ENCODE assay signal across 8 mouse cellular contexts in genomic region chr9:37177107-37177506, GRCm38 (mm10). TPM values are rescaled to one million over a fixed set of nuclear protein-coding genes. Genes with fewer than 3 reads are reported as not detected.
DNase-seq lines count a peak whose midpoint lies in the region; ATAC-seq lines count a peak whose summit lies in the region.

No protein-coding gene starts in this region.

- peak; percentile 20 for DNase-seq in cerebellum, adult 11 months
- DNase-seq in cerebellum, adult 9-11 months: peak; percentile 33
- DNase-seq in frontal cortex, postnatal 10 days (ENCODE audit: low spot score in 2 of 2): peak; percentile 73 to 77
- DNase-seq in hindlimb bud, embryonic 11.5 days (ENCODE audit: extremely low spot score, low read depth, low spot score): peak; percentile 28
- peak; percentile 81 to 87 for DNase-seq in left cerebral cortex, postnatal 14 days (ENCODE audit: low spot score in 2 of 2)
- DNase-seq in spleen, adult 18-20 months: peak; percentile 12 to 52

- no peak for ATAC-seq in cerebellum, adult (ENCODE audit: insufficient number of reproducible peaks, low FRiP score, low TSS enrichment)
- ATAC-seq in midbrain, embryonic 15.5 days (replicated peaks): peak; percentile 49; the same call in 1 of the 2 replicates

- no peak overlapping the region for H3K9ac ChIP-seq in midbrain, embryonic 15.5 days

- peak overlapping the region; percentile 60; the same call in 1 of the 2 replicates for H3K27ac ChIP-seq in midbrain, embryonic 15.5 days

- under 1% methylated on average over 5 of the region's 5 CpGs for WGBS in midbrain, embryonic 15.5 days

- no peaks in the 10 kb centered on the region for H3K9me3 ChIP-seq in midbrain, embryonic 15.5 days

- no peak overlapping the region for H3K4me3 ChIP-seq in midbrain, embryonic 15.5 days

- no peaks in the 10 kb centered on the region for H3K27me3 ChIP-seq in midbrain, embryonic 15.5 days (replicated peaks)

- no peaks in the 10 kb centered on the region for H3K36me3 ChIP-seq in midbrain, embryonic 15.5 days (replicated peaks)

- H3K4me1 ChIP-seq in midbrain, embryonic 15.5 days: peaks cover 47% of the 10 kb centered on the region

- intact Hi-C loops in left cerebral cortex, postnatal 14 days (cut with DNase I): loop anchor here (1.0 to 5.0 kb wide), 4 partner anchors 44 to 170 kb away; partner anchors contain the start of gene Ccdc15

- no peak overlapping the region for H3K4me2 ChIP-seq in midbrain, embryonic 15.5 days

RNA-seq across cellular contexts. Expression of gene Pknox2, which starts 29.9 kb away (rescaled TPM):
- 10 to 100 TPM; 77.8 to 78.8 TPM for total RNA-seq in left cerebral cortex, postnatal 14 days (2021)
- 31.6 and 35.0 TPM in 2 replicates for polyA plus RNA-seq in midbrain, embryonic 15.5 days (2015; fragmentation: Nextera tagmentation; extraction: Ambion mirVana)

RNA-seq across cellular contexts. Expression of gene Tmem218, which starts 30.9 kb away (rescaled TPM):
- total RNA-seq in left cerebral cortex, postnatal 14 days (2021): 10 to 100 TPM; 10.1 to 11.8 TPM
- 8.7 and 9.0 TPM in 2 replicates for polyA plus RNA-seq in midbrain, embryonic 15.5 days (2015; fragmentation: Nextera tagmentation; extraction: Ambion mirVana)

Comparison
In these comparisons a context has a peak if more than half of its experiments do, and no peak if none do; other contexts are left out.
1. DNase-seq: peak in every context shown above with its lines; median percentile 84 in left cerebral cortex, postnatal 14 days; 75 in frontal cortex, postnatal 10 days; 33 in cerebellum, adult 9-11 months; 32 in spleen, adult 18-20 months; 28 in hindlimb bud, embryonic 11.5 days; 20 in cerebellum, adult 11 months.